Mouse (Mus musculus) forebrain, embryonic 10.5 days (tissue): ENCODE results near the gene Oard1. TPM values are rescaled to one million over a fixed set of nuclear protein-coding genes. Genes with fewer than 3 reads are reported as not detected.

ENCODE experiments used
- DNase-seq: peaks from one replicate; pipeline ENCODE4 v3.0.0-alpha.2; 2017; ENCODE audit warnings: low spot score; ENCODE audit errors: extremely low spot score
- H3K27ac ChIP-seq: fragments of 300-500 bp; sonication (generic); 2 replicates; pipeline ENCODE4 v1.5.1; 2016; ENCODE audit warnings: mild to moderate bottlenecking
- H3K27me3 ChIP-seq: fragments of 300-500 bp; sonication (generic); 2 replicates; pipeline ENCODE4 v1.6.1; 2016; ENCODE audit warnings: mild to moderate bottlenecking; ENCODE audit not compliant: poor library complexity, severe bottlenecking
- H3K36me3 ChIP-seq: fragments of 300-500 bp; sonication (generic); replicated peaks from 2 replicates; pipeline ENCODE4 v1.6.1; 2016; ENCODE audit warnings: mild to moderate bottlenecking, moderate library complexity
- H3K4me1 ChIP-seq: fragments of 300-500 bp; sonication (generic); 2 replicates; pipeline ENCODE4 v1.6.1; 2016
- H3K4me3 ChIP-seq: fragments of 300-500 bp; sonication (generic); 2 replicates; pipeline ENCODE4 v1.5.1; 2016; ENCODE audit warnings: mild to moderate bottlenecking, moderate library complexity
- H3K9me3 ChIP-seq: fragments of 300-500 bp; sonication (generic); 2 replicates; pipeline ENCODE4 v1.6.1; 2016; ENCODE audit warnings: mild to moderate bottlenecking, moderate library complexity
- WGBS: fragments of 180-500 bp; shearing (Covaris S2); methylation state at CpG from one replicate; pipeline ENCODE4 v1.1.7; 2016; 5-methylcytosine and 5-hydroxymethylcytosine counted together
- polyA plus RNA-seq: library from polyadenylated mRNA; unstranded; fragments of >200 nt; fragmentation: Nextera tagmentation; extraction: Ambion mirVana; gene quantifications from 2 replicates; pipeline ENCODE4 v1.2.1, GENCODE M21; 2016

Gene Oard1
- 107 TPM in 2 replicates for polyA plus RNA-seq

- Histone ChIP-seq H3K36me3 (peaks cover 37% of the 10 kb centered on the region), H3K4me3 (peak within 1 kb of the TSS; percentile 90), H3K9me3 (no peaks in the 10 kb centered on the region), H3K4me1 (peaks cover 27% of the 10 kb centered on the region), H3K27ac (peak within 1 kb of the TSS; percentile 99), H3K27me3 (no peaks in the 10 kb centered on the region)
- peak; percentile 100 for DNase-seq
- WGBS: under 1% methylated on average over 84 of the region's 84 CpGs
These were observed at the start of gene Oard1, which contains the start of gene Nfya for GRCm38 (mm10) chr17:48409380-48410298. Gene Oard1 (plus strand): TSS chr17:48410014. Gene Nfya (minus strand): TSS chr17:48409906.

DNA sequence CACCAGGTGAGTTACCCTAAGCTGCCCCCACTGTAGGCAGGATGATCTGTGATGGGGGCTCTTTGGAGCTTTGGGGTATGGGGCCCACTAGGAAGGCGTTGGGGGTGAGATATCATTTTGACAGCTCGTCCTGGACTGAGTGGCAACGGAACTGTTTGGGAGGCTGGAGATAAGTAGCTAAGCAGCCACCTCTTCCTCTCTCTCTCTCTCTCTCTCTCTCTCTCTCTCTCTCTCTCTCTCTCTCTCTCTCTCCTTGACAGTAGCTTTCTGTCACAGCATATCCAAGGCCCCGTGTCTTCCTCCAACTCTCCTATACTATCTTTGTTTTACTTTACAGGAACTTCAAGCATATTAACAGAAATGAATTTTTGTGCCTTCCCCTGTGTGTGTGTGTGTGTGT is 49.4 kb upstream of the Oard1 start:
- Histone ChIP-seq H3K9me3 (no peaks in the 10 kb centered on the region), H3K4me3 (no peak overlapping the region), H3K27me3 (no peaks in the 10 kb centered on the region), H3K4me1 (peaks cover 1% of the 10 kb centered on the region), H3K36me3 (no peaks in the 10 kb centered on the region), H3K27ac (no peak overlapping the region)
- DNase-seq: no peak
- WGBS: 78% methylated on average over 4 of the region's 4 CpGs

DNA sequence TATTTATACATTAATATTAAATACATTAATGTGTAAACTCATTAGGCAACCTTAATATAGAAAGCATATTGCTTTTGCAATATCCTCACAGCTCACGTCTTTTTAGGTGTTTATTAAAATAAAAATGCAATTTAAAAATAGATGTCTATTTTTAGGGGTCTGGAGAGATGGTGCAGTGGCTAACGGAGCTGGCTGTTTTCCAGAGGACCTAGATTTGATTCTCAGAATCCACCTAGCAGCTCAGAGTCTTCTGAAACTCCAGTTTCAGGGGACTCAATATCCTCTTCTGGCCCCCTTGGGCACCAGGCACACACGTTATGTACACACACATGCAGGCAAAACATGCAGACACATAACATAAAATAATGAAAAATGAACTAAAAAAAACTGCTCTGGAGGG is 47.5 kb upstream of the Oard1 start:
- Histone ChIP-seq H3K4me1 (peaks cover 7% of the 10 kb centered on the region), H3K27me3 (no peaks in the 10 kb centered on the region), H3K36me3 (no peaks in the 10 kb centered on the region), H3K4me3 (no peak overlapping the region), H3K9me3 (no peaks in the 10 kb centered on the region), H3K27ac (no peak overlapping the region)
- DNase-seq: no peak
- WGBS: 91% methylated on average over 3 of the region's 3 CpGs

DNA sequence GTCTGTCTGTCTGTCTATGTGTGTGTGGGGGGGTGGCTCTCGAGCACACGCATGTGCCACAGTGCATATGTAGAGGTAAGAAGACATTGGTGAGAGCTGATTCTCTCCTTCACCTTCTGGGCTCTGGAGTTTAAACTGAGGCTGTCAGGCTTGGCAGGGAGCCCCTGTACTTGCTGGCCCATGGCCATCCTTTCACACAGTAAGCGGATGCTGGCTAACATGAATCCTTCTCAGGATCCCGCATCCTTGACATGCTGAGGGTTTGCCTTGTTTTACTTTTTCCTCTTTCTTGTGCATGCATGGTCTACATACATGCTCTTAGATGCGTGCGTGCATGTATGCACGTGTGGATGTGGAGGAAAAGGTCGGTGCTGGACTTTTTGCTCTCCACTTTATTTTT is 46.8 kb upstream of the Oard1 start:
- peaks cover 7% of the 10 kb centered on the region for H3K4me1 ChIP-seq
- no peak overlapping the region for H3K4me3 ChIP-seq
- no peaks in the 10 kb centered on the region for H3K27me3 ChIP-seq
- H3K27ac ChIP-seq: no peak overlapping the region
- 94% methylated on average over 8 of the region's 8 CpGs for whole genome bisulfite sequencing
- H3K36me3 ChIP-seq: no peaks in the 10 kb centered on the region
- DNase-seq: no peak
- no peaks in the 10 kb centered on the region for H3K9me3 ChIP-seq

DNA sequence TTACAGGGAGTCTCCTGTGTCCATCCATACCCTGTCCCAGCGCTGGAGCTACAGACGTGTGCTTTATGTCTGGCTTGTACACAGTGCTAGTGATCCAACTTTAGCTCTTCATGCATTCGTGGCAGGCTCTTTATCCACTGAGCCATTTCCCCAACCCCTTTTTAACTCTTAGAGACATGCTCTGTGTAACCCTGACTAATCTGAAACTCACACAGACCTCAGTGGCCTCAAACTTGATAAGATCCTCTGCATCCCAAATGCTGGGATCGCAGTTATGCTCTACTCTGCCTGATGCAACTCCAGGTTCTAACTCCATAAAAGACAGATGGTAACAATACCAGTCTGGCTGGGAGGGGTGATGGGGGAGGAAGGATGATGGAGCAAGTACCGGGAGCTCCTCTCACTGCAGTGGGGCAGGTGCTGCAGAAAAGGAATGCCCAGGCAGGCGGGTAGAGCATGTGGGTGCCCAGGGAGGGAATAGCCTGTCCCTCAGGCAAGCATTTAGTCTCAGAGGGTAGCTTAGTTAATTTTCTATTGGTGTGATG is 46.3 kb upstream of the Oard1 start:
- WGBS: 83% methylated on average over 6 of the region's 6 CpGs
- Histone ChIP-seq H3K4me1 (peaks cover 7% of the 10 kb centered on the region), H3K9me3 (no peaks in the 10 kb centered on the region), H3K36me3 (no peaks in the 10 kb centered on the region), H3K27ac (no peak overlapping the region), H3K4me3 (no peak overlapping the region), H3K27me3 (no peaks in the 10 kb centered on the region)
- DNase-seq: no peak

- Histone ChIP-seq H3K4me3 (no peak overlapping the region), H3K4me1 (peaks cover 7% of the 10 kb centered on the region), H3K27ac (no peak overlapping the region), H3K27me3 (no peaks in the 10 kb centered on the region), H3K36me3 (no peaks in the 10 kb centered on the region), H3K9me3 (no peaks in the 10 kb centered on the region)
- 80% methylated on average over 9 of the region's 9 CpGs for WGBS
- DNase-seq: no peak
These were observed 44.2 kb upstream of the Oard1 start for GRCm38 (mm10) chr17:48365511-48366155.

DNA sequence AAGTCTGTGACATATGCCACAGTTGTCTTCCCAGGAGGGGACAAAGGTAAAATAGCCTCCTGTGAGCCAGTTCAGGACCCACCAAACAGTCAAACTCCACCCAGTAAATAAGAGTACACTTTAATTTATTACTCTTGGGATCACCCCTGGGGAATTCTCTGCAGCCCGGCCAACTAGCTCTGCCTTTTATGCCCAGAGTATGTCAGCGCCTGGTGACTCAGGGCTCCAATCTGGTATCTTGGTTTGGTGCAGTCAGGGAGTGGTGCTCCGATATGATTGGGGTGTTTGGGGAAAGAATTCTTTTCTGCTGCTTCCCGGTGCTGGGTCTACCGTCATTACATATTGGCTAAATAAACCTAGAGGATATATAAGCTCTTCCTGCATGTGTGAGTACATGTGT is 43.0 kb upstream of the Oard1 start:
- H3K27ac ChIP-seq: no peak overlapping the region
- H3K4me1 ChIP-seq: peaks cover 7% of the 10 kb centered on the region
- H3K27me3 ChIP-seq: no peaks in the 10 kb centered on the region
- H3K36me3 ChIP-seq: no peaks in the 10 kb centered on the region
- WGBS: 93% methylated on average over 5 of the region's 5 CpGs
- H3K9me3 ChIP-seq: no peaks in the 10 kb centered on the region
- no peak for DNase-seq
- H3K4me3 ChIP-seq: no peak overlapping the region

- no peak overlapping the region for H3K4me3 ChIP-seq
- no peak overlapping the region for H3K27ac ChIP-seq
- DNase-seq: no peak
- no peaks in the 10 kb centered on the region for H3K4me1 ChIP-seq
- H3K27me3 ChIP-seq: no peaks in the 10 kb centered on the region
- H3K36me3 ChIP-seq: no peaks in the 10 kb centered on the region
- H3K9me3 ChIP-seq: no peaks in the 10 kb centered on the region
These were observed 38.2 kb upstream of the Oard1 start for GRCm38 (mm10) chr17:48371621-48372020.

DNA sequence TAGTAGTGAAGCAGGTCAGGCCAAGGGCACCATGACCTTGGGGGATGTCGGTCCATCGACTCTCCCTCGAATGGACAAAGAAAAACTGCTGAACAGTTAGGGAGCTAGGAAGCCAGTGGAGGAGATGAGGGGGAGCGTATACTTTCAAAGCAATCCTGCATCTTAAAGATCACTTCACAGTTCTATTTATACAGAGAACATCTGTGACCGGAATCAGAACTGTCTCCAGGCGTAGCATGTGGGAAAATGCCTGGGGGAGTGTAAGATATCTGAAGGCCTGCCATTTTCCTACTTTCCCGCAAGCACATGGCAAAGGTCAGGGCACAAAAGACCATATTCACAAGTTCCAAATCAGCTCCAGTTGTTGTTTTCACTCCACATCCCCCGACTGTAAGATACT is 36.8 kb upstream of the Oard1 start:
- DNase-seq: no peak
- no peaks in the 10 kb centered on the region for H3K9me3 ChIP-seq
- H3K4me3 ChIP-seq: no peak overlapping the region
- H3K27me3 ChIP-seq: no peaks in the 10 kb centered on the region
- 78% methylated on average over 8 of the region's 8 CpGs for WGBS
- no peaks in the 10 kb centered on the region for H3K36me3 ChIP-seq
- H3K27ac ChIP-seq: no peak overlapping the region
- H3K4me1 ChIP-seq: no peaks in the 10 kb centered on the region

GRCm38 (mm10) chr17:48376102-48376501 is 33.7 kb upstream of the Oard1 start:
- H3K36me3 ChIP-seq: no peaks in the 10 kb centered on the region
- no peak overlapping the region for H3K4me3 ChIP-seq
- no peak overlapping the region for H3K27ac ChIP-seq
- DNase-seq: no peak
- WGBS: 77% methylated on average over 1 of the region's 1 CpGs
- no peaks in the 10 kb centered on the region for H3K4me1 ChIP-seq
- no peaks in the 10 kb centered on the region for H3K9me3 ChIP-seq
- H3K27me3 ChIP-seq: no peaks in the 10 kb centered on the region

DNA sequence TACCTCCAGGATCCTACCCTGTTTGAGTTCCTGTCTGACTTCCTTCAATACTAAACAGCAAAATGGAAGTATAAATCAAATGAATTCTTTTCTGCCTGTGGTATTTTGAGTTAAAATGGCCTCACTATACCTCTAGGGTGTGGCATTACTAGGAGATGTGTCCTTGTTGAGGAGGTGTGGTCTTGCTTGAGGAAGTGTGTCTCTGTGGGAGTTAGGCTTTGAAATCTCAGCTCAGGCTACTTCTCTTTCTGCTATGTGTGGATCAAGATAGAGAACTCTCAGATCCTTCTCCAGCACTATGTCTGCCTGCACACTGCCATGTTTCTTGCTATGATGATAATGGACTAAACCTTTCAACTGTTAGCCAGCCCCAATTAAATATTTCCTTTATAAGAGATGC is 30.8 kb upstream of the Oard1 start:
- no peak overlapping the region for H3K27ac ChIP-seq
- no peak overlapping the region for H3K4me3 ChIP-seq
- H3K36me3 ChIP-seq: no peaks in the 10 kb centered on the region
- no peaks in the 10 kb centered on the region for H3K4me1 ChIP-seq
- no peak for DNase-seq
- H3K9me3 ChIP-seq: no peaks in the 10 kb centered on the region
- H3K27me3 ChIP-seq: no peaks in the 10 kb centered on the region

GRCm38 (mm10) chr17:48385786-48386461 is 23.9 kb upstream of the Oard1 start:
- DNase-seq: no peak
- Histone ChIP-seq H3K36me3 (peaks cover 54% of the 10 kb centered on the region), H3K27ac (no peak overlapping the region), H3K4me3 (no peak overlapping the region), H3K4me1 (no peaks in the 10 kb centered on the region), H3K9me3 (no peaks in the 10 kb centered on the region), H3K27me3 (no peaks in the 10 kb centered on the region)
- 88% methylated on average over 2 of the region's 2 CpGs for WGBS
